In the genomic region with DNA sequence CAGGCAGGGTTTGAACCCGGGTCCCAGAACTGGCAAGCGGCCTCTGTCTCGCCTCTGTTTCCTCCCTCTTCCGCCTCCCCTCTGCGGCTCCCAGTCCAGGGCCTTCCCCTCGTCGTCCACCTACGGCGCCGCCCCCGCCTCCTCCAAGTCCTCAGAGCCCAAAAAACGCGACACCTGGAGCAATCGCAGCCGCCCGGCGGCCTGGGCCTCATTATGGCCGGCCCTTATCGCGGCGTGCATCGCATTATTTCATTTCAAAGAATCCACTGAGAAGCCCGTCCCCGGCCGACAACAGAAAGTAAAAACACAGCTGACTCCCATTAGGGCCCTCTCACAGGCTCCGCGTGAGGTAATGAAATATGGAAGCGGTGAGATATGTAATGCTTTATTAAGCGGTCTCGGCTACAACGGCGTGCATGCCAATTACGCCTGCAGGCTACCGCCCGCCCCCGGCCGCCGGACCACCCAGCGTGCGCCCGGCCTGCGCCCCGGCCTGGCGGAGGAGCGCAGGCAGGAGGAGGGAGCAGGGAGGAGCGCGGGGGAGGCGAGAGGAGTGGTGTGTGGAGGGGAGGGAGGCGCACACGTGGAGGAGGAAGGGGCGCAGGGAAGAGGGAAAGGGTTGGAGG, we compare ENCODE assay signal across 8 mouse cellular contexts. TPM values are rescaled to one million over a fixed set of nuclear protein-coding genes. Genes with fewer than 3 reads are reported as not detected.
DNase-seq lines count a peak whose midpoint lies in the region; TF ChIP-seq lines count a peak whose summit lies in the region.

A gene (plus strand): TSS at position 156 of the 626 bp plus-strand sequence.

- H3K4me1 ChIP-seq in small intestine, adult 2 months (ENCODE audit: control insufficient read depth, insufficient read depth, insufficient read length, low read length): peaks cover 2% of the 10 kb centered on the region

- H3K27ac ChIP-seq in small intestine, adult 2 months (ENCODE audit: insufficient read depth, low read depth, low read length): no peak within 1 kb of the TSS

- WGBS in small intestine, adult 2 months: 3% methylated on average over 51 of the region's 51 CpGs

- H3K4me3 ChIP-seq in small intestine, adult 2 months (ENCODE audit: low read depth, low read length): peak within 1 kb of the TSS; percentile 62

- TF ChIP-seq POLR2A in small intestine, adult 2 months (IDR thresholded peaks at IDR 0.05; ENCODE audit: low read depth, low read length): no peak

- no peaks in the 10 kb centered on the region for H3K27me3 ChIP-seq in small intestine, adult 2 months (ENCODE audit: control insufficient read depth, insufficient read depth, low read length)

- H3K36me3 ChIP-seq in small intestine, adult 2 months (ENCODE audit: control insufficient read depth, insufficient read depth, low read length): no peaks in the 10 kb centered on the region

- TF ChIP-seq CTCF in small intestine, adult 2 months (IDR thresholded peaks at IDR 0.05; ENCODE audit: extremely low read depth, insufficient read length, insufficient replicate concordance, low read depth, low read length): no peak

- intact Hi-C loops in gastrocnemius, postnatal 36 days (cut with DNase I): no loop called here
- intact Hi-C loops in left cerebral cortex, postnatal 25 days (cut with DNase I): no loop called here

- peak; percentile 55 for DNase-seq in adrenal gland, postnatal 25 days
- peak; percentile 90 for DNase-seq in embryo, embryonic 10.5 days (ENCODE audit: low spot score)
- DNase-seq in gastrocnemius, postnatal 36 days: peak; percentile 7 to 29
- peak; percentile 1 for DNase-seq in induced T-regulatory cell, adult 2 months (ENCODE audit: low read depth)
- DNase-seq in left cerebral cortex, postnatal 25 days (ENCODE audit: low spot score in 2 of 2): peak; percentile 26 to 34
- DNase-seq in mesoderm, embryonic 11.5 days (ENCODE audit: low read depth, low spot score): peak; percentile 89
- no peak for DNase-seq in c-Kit-positive CD71-positive TER-119-positive erythroid progenitor cells, embryonic 14.5 days (ENCODE audit: low spot score)

RNA-seq across cellular contexts. Expression of the gene that starts here (rescaled TPM):
- not detected in 2 replicates for total RNA-seq in adrenal gland, postnatal 25 days (2021)
- not detected for total RNA-seq in gastrocnemius, postnatal 36 days (2021)
- not detected for total RNA-seq in left cerebral cortex, postnatal 25 days (2021)
- polyA plus RNA-seq in small intestine, adult 2 months (2012; rRNA removed): not detected in 2 replicates

Comparison
In these comparisons a context has a peak if more than half of its experiments do, and no peak if none do; other contexts are left out.
1. Peak in DNase-seq in adrenal gland, postnatal 25 days; RNA of the gene not detected or under 1 TPM.
2. Peak in DNase-seq in gastrocnemius, postnatal 36 days; RNA of the gene not detected or under 1 TPM.
3. Peak in DNase-seq in left cerebral cortex, postnatal 25 days; RNA of the gene not detected or under 1 TPM.